Mouse (Mus musculus) layer of hippocampus, postnatal 14 days (tissue): ENCODE results near the gene Tnpo1. TPM values are rescaled to one million over a fixed set of nuclear protein-coding genes. Genes with fewer than 3 reads are reported as not detected.
"Not testable (repeated sequence)": the region's sequence is repeated elsewhere in the genome, so short reads cannot be mapped to it uniquely, and the experiment has no call there.

Experiments used
- DNase-seq, 2 experiments: peaks; one replicate each; pipeline ENCODE4 v3.0.0; 2021 to 2022; ENCODE audit warnings: low spot score in 2 of 2, mixed read lengths in 1 of 2
- total RNA-seq, 2 experiments: library from RNA; stranded (reverse); gene quantifications; 2 replicates each; pipeline ENCODE4 v1.2.3; 2021

Tnpo1 gene
- total RNA-seq, 2 experiments from 2014 or later = 62.3 to 75.3 TPM

DNA sequence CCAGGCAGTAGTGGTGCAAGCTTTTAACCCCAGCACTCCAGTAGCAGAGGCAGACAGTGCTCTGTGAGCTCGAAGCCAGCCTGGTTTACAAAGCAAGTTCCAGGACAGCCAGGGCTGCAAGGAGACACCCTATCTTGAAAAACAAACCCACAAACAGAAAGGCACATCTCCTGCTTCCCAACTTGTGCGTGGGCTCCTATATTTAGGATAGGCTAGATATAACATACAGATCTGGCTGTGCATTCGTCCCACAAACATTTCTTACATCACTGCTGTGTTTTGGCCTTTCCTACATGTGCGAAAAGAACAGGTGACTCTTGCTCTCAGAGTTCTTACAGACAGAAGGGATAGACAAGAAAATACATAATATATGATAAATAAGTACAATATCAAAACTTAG, 100.6 kb downstream of the Tnpo1 start:
- no peak for DNase-seq

DNA sequence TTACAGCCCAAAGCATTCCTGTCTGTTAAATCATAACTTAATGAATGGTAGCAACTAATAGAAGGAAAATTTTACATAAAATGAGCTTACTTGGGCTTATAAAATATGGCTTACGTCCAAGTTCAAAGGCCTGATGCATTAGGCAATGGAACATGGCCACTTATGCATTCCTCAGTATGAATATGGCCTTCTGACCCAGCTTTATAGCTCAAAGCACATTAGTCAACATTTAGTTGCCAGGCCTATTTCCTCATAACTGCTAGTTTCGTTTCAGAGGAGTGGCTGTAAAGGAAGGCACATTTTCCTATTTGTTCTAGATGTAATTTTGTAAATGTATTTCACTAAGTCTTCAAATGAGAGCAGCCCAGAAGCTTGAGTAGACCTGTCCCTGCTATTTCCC, 107.1 kb downstream of the Tnpo1 start:
- no peak for DNase-seq

- DNase-seq = no peak
Measured at GRCm38 (mm10) chr13:98818205-98818604, 108.0 kb downstream of the Tnpo1 start.

DNA sequence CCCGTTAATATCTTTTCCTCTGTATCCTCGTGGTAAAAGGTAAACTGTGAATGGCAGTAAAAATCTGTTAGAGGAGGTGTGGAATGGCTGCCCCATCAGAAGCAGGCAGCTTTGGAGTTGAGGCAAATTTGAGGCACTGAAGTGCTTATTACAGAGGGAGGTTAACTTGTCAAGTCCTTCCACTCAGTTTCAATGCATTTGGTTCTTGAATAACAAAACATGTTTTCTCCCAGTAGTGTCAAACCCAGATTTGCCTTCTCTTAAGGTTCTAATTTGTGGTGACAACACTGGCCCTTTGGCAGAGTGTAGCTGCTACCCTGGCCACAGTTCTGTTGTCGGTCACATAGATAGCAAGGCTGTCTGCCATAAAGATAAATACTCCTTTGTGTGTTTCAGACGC, 108.4 kb downstream of the Tnpo1 start:
- no peak for DNase-seq

DNA sequence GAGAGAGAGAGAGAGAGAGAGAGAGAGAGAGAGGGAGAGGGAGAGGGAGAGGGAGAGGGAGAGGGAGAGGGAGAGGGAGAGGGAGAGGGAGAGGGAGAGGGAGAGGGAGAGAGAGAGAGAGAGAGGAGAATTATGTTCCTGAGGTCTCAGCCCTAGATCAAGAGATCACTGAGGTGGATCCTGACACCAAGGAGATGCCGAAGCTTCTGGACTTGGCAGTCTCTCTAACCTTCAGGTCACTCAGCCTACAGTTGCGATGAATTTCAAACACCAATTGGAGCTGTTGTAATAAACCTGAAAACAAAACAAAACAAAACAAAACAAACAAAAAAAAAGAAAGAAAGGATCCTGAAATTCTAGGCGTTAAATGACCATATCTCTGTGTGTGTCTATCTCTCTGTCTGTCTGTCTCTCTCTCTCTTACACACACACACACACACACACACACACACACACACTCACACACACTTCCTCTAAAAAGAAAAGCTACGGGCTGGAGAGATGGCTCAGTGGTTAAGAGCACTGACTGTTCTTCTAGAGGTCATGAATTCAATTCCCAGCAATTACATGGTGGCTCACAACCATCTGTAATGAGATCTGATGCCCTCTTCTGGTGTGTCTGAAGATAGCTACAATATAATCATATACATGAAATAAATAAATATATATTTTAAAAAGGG, 109.1 kb downstream of the Tnpo1 start:
- not testable (repeated sequence) for DNase-seq

DNA sequence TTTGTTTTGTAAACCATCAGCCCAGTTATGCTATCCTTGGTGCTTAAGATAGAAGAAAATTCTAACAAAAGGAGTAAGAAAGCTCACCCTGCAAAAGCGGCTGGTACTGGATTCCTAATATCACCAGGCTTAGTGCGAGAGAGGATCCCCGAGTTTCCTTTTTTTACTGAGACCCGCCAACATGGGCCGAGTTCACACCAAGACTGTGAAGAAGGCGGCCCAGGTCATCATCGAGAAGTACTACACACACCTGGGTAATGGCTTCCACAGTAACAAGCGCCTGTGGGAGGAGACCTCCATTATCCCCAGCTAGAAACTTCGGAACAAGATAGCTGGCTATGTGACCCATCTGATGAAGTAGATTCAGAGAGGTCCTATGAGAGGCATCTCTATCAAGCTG, 109.6 kb downstream of the Tnpo1 start:
- DNase-seq = no peak

GRCm38 (mm10) chr13:98815147-98815785, 110.9 kb downstream of the Tnpo1 start, which contains the start of gene Fcho2:
TSS of gene Fcho2 (minus strand) at chr13:98815449.
- peak; percentile 94 to 96 for DNase-seq

DNA sequence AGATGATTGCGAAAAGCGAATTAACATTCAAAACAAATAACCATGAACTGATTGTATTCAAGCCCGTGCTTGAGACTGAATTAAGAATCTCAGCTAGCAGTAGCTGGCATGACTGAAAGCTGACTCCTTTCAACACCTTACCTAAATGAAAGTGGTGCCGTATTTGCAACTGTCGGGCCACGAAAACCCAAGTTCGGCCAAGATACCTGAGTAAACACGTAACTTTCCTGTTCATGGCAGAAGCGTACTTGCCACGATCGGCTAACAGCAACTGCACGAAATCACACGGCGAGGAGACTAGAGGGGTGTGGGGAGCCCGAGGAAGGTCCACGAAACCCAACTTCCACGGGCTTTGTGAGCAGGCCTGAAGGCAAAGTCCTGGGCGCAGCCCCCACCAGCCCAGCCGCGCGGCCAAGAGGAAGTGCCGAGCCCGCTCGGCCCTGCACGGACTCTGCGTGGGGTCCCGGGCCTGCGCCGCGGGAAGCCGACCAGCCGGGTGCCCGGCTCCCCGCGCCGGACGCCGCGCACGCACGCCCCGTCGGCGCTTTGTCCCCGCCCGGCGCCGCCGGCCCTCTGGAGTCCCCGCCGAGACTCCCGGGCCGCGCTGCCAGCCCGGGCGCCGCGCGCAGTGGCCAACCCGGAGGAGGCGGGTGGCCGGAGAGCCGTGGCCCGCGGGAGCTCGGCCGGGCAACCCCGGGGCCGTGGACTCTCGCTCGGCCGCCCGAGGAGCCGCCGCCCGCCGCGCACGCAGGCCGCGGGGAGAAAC, 111.7 kb downstream of the Tnpo1 start:
- peak; percentile 23 to 59 for DNase-seq

GRCm38 (mm10) chr13:98813596-98814274, 112.4 kb downstream of the Tnpo1 start:
- DNase-seq = no peak

DNA sequence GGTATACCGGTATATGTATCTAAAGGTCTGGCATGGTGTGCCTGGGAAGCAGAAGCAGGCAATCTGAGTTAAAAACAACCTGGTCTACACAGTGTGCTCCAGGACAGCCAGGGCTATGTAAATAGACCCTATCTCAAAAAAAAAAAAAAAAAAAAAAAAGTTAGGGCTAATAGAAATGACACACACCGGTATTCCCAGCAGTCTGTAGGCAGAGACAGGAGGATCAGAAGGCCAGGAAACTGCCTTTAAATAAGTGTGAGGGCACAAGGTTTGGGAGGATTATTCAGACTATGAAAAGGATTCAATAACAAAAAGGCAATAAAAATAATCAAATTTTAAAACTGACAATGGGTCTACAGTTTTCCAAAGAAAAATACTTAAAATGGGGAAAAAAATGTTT, 113.0 kb downstream of the Tnpo1 start:
- DNase-seq = no peak

GRCm38 (mm10) chr13:98812285-98812684, 113.9 kb downstream of the Tnpo1 start:
- DNase-seq = no peak

GRCm38 (mm10) chr13:98810143-98810542, 116.0 kb downstream of the Tnpo1 start:
- DNase-seq = no peak

DNA sequence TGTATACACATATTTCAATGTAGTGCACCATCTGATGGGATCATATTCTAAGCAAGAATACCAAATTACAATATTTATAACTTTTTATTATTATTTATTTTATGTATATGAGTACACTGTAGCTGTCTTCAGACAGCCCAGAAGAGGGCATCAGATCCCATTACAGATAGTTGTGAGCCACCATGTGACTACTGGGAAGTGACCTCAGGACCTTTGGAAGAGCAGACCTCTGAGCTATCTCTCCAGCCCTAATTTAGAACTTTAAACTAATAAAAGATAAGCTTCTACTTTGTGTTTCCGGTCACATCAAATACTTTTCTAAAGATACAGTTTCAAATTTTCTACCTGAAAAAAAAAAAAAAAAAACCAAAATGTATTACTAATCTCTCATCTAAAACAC, 117.1 kb downstream of the Tnpo1 start:
- DNase-seq = no peak

GRCm38 (mm10) chr13:98804480-98804879, 121.7 kb downstream of the Tnpo1 start:
- no peak for DNase-seq

DNA sequence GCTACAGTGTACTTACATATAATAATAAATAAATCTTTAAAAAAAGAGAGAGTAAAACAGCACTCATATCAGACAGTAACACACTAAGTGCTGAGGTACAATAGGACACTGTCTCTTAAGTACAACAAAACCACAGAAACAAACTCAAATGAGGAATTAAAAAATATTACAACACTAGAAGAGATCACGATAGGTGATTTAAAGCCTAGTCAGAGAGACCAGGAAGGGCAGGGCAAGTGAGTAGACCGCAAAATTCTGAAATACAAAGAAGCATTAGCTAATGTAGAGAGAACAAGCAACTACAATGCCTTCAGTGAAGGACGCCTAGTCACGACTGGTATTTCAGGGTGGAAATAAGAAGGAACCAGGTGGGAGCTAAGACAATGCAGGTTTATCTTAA, 122.5 kb downstream of the Tnpo1 start:
- DNase-seq = no peak

- no peak for DNase-seq
Measured at GRCm38 (mm10) chr13:98802957-98803356, 123.2 kb downstream of the Tnpo1 start.

DNA sequence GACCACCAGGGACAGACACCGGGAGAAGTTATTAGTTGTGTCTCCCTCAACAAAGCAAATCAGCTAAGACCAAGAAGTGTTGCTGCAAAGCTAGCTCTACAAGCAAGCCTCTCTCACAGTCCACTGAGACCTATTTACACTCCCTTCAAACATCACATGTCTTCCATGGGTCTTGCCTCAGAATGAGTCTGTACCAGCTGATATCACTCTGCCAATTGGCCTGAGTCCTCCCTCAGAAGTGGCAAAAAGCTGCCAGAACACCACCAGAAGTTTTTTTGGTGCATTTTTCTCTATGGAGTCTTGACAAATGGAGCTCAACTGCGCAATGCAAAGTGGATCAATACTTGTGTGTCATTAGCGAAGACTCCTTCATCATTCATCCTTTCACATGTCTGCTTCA, 130.7 kb downstream of the Tnpo1 start:
- no peak for DNase-seq

DNA sequence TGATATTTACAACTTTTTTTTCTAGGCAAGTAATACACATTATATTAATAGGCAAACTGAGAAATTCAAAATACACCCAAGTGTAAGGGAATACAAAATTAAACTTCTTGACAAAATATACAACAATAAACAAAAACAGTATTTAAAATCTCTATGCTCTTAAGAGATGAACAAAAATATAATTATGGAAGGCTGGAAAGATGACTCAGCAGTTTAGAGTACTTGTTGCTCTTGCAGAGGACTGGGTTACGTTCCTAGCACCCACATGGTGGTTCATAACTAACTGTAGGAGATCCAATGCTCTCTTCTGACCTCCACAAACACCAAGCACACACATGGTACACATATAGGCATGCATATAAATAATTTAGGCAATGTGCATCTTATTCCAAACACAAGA, 133.3 kb downstream of the Tnpo1 start:
- no peak for DNase-seq

DNA sequence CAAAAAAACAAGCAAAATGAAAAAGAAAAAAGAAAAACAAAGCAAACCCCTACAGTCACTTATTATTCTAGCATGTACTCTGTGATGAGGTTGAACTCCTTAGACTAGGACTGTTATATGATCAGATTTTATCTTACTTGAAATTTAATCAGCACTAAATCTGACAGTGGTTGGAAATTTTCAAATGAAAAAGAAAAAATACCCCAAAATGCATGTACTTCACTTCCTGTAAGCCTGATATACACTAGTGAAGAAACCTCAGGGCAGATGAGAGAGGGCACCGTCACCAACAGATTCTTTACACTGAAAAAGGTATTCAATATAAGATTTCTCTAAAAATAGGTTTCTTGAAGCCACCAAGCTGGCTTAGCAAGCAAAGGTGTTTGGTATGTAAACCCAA, 134.5 kb downstream of the Tnpo1 start:
- DNase-seq = no peak
